Mouse (Mus musculus) fibroblast of lung, adult 2 months (primary cell): ENCODE data around the gene Acsm3.
"Not testable (repeated sequence)": the region's sequence is repeated elsewhere in the genome, so short reads cannot be mapped to it uniquely, and the experiment has no call there.

Source experiments
- DNase-seq: peaks from one replicate; pipeline ENCODE4 v3.0.0-alpha.2; 2011; ENCODE audit warnings: low read depth

The Acsm3 gene

GRCm38 (mm10) chr7:119760527-119760951 lies at the start of gene Acsm3:
Gene Acsm3 (plus strand): TSS chr7:119760923.
- DNase-seq, result no peak

DNA sequence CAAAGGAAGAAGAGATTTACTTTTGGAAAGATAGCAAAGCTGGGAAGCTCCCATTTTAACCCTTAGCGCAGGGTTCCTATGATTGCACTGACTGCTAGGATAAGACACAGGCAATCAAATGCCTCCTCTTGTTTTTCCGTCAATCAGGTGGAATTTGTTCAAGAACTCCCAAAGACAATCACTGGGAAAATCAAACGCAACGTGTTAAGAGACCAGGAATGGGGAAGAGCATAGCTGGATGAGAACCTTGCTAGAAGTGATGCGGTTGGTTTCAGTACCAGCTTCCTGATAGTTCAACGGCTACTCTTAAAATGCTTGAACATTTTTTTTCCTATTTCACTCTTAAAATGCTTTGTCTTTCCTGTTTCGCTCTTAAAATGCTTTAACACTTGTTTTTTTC lies 46.6 kb upstream of the Acsm3 start:
- DNase-seq, result no peak

GRCm38 (mm10) chr7:119720253-119720946 lies 40.3 kb upstream of the Acsm3 start, which contains the start of gene Thumpd1:
Gene Thumpd1 (minus strand): TSS chr7:119720798.
- peak; percentile 68 for DNase-seq

DNA sequence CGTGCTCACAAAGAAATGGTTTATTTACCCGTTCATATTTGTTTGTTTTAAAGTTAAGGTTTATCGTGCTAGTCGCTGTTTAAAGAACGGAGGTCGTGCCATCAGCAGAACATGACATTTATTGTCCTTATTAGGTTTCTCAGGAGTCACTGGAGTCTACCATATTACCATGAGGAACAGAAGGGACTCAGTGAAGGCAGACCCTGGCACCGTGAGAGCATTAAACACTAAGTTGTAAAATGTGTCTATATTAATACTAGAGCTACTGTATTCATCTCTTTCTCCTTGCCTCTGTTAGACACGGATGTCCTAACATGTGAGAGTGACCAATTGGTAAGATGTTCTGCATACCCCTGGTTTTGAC lies 39.8 kb upstream of the Acsm3 start:
- DNase-seq, result no peak

DNA sequence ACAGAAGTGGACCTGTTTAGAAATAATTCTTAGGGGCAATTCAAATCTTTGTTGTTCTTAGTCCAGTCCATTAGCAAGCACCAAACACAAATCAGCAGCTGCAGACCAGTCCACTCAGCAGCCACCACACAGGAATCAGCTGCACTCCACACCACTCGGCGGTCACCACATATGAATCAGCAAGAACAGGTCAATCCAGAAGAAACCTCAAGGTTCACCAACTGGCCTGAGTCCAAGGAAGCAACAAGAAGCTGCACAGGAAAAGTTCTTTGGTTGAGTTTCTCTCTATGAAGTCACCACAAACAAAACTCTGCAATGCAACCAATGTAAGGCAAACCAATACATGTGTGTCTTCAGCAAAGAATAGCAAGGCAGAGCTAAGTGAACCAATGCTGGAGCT lies 33.1 kb upstream of the Acsm3 start:
- no peak for DNase-seq

DNA sequence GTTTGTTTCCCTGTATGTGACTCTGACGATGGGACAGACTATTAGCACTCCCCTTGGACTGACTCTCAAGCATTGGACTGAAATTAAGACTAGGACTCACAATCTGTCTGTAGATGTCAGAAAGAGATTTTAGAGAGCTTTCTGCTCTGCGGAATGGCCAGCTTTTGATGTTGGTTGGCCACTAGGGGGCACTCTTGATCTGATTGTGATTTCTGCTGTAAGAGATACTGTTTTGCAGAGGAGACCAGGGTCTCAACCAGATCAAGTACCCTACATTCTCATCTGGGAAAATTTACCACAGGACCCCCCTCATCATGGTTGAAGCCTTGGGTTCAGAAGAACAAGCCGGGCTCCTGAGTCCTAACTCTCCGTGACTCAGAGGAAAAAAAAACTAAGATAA lies 29.5 kb upstream of the Acsm3 start:
- not testable (repeated sequence) for DNase-seq

DNA sequence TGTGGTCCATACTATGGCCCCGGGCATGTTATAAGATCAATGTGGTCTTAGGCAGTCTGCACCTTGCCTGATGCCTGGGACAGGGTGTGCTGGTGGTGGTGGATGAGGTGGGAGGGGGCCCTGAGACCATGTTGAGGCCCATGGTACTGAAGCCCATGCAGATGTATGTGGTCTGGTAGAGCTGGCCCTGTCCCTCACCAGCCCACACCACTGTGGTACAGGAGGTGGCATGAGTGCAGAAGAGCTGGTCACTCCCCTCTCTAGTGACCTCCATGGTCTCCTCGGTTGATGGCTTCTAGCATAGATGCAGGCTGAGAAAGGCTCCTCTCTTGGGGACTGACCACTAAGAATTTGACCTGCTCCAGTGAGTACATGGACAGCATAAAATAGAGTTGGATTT lies 21.8 kb upstream of the Acsm3 start:
- DNase-seq, result no peak

DNA sequence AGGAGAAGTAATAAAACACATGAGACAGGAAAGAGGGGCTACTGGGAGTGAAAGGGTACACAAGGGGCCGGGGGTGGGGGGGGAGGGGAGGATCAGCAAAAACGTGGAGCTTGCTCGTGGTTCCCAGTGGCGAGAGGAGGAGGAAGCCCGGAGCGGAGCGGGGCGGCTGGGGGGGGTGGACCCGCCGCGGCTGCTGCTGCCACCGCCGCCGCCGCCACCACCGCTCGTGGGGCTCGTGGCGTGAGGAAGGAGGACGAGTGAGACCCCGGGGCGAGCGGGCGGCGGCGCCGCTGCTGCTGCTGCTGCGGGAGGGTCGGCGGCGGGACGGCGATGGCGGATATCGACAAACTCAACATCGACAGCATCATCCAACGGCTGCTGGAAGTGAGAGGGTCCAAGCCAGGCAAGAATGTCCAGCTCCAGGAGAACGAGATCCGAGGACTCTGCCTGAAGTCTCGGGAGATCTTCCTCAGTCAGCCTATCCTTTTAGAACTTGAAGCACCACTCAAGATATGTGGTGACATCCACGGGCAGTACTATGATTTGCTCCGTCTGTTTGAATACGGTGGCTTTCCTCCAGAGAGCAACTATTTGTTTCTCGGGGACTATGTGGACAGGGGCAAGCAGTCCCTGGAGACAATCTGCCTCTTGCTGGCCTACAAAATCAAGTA lies 20.8 kb upstream of the Acsm3 start:
- not testable (repeated sequence) for DNase-seq

DNA sequence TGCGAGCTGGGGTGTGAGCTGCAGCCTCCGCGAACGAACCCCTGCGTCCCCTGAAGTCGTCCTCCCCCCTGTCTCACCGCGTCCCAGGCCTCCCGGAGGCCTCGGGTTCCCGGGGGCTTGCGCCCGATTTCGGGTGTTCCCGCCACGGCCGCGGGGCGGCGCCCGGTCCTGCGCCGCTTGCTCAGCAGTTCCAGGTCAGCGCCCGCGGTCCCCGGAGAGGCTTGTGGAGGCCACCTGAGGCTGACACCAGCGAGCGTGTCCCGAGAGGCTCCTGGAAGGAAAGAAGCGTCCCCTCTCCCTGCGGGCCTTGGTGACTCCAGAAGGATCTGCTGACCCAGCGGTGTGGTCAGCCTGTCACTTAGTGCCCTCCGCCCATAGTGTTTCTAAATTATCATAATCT lies 16.4 kb upstream of the Acsm3 start:
- DNase-seq, result no peak

- DNase-seq, result no peak
Measured at GRCm38 (mm10) chr7:119745869-119746268, 14.9 kb upstream of the Acsm3 start.

GRCm38 (mm10) chr7:119748761-119749160 lies 12.0 kb upstream of the Acsm3 start:
- no peak for DNase-seq

DNA sequence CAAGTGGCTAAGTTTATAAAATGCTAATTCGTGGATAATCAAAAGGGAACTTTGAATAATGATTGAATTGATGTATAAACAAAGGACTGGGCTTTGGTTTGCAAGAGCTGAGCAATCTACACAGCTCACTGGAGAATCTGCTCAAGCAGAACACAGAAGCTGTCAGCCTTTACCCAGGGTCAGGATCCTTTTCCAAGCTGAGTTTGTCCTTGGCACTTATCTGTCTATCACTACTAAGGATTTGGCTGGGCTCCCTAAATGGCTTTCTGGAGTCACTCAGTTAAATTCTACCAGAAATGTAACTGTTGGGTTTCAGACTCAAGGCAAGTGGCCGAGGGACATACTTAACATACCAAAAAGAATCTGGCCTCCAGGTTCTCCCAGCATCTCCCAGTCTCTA lies 10.8 kb upstream of the Acsm3 start:
- DNase-seq, result no peak

DNA sequence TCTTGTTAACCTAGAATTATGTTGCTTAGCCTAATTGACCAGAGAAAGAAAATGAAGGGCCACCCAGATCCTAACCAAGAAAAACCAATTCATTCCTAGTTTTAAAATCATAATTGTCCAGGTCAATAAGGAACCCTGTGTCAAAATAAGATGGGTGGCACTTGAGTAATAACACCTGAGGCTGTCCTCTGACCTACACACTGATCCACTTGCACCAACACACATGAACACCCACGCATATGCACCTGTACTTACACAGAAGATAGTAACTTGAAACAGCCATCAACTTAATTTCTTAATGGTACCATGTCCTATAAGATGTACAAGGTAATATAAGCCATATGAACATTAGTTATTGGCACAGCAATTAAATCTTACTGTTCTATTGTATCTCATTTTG lies 7.0 kb upstream of the Acsm3 start:
- no peak for DNase-seq

GRCm38 (mm10) chr7:119762166-119762697 lies 1.5 kb downstream of the Acsm3 start:
- DNase-seq, result peak; percentile 20

GRCm38 (mm10) chr7:119764377-119764776 lies 3.7 kb downstream of the Acsm3 start:
- no peak for DNase-seq

DNA sequence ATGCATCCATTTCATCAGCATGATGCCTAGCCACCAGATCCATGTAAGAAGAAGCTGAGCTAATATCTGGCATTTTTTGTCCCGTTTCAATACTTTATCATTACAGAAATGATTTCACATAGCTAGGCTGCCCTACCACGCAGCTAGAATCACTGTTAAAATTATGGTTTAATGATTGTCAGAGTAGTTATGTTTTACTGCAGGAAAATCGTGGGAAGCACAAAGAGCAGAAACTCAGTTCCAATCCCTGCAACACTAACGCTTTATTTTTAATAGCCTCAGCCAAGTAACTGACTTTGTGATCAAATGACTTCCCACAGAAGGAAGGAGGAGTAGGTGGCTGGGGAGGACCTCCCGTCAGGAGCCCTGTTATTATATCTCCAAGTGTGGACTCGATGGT lies 6.3 kb downstream of the Acsm3 start:
- DNase-seq, result no peak

- DNase-seq, result no peak
Measured at GRCm38 (mm10) chr7:119769895-119770294, 9.2 kb downstream of the Acsm3 start.

DNA sequence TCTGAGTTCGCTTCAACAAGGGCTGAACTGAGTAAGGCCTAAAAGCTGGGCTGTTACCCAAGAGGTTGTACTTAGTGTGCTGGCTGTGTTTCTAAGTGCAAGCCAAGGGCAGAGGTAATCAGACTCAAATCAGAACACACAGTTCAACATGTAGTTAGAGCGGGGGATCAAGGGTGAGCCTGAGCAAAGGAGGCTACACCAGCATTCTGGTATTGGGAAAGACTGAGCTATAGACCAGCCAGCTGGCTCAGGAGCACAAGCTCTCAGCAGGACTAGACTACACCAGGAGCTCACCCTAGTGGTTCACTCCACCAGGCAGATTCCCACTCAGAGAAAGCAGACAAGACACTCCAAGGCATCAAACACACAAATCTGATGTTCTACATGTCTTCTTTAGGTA lies 22.7 kb downstream of the Acsm3 start:
- DNase-seq, result no peak

DNA sequence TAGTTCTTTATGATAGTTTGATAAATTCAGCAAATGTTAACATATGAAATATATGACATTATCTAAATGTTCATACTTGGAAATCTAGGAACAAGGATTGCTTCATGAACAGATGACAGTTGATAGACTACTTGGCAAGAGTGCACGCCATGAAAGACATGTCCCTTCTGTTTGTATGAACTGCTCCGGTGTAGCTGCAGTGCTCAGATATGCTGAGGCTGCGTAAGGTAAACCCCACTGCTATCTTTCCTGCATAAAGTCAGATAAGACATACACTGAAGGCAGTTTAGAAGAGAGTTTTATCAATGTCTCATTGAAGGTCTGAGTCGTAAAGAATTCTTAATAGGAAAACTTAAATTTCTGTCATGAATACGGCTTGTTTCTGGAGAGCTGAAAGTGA lies 24.2 kb downstream of the Acsm3 start:
- no peak for DNase-seq

GRCm38 (mm10) chr7:119789024-119789423 lies 28.3 kb downstream of the Acsm3 start:
- DNase-seq, result no peak

- DNase-seq, result peak; percentile 35
Measured at GRCm38 (mm10) chr7:119793586-119794250, 33.0 kb downstream of the Acsm3 start, which contains the start of the genes Rexo5 and Eri2. Gene Rexo5 (plus strand): TSS chr7:119794006. Gene Eri2 (minus strand): TSS chr7:119794058.

DNA sequence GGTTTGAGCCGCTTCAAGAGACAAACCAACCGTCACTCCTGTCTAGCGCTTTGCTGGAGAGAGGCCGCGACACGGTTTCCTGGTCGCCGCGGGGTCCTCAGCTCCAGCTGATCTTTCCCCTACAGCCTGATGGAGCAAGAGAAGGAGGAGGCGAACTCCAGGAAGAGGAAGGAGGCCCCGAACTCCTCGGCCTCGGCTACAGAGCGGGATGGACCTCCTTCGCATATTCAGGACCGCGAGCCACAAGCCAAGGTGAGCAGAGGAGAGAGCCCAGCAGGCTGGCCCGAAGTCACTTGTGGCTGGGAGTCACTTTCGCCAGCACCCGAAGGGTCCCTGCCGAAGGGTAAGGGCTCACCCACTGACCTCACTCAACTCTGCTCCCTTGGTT lies 33.5 kb downstream of the Acsm3 start:
- no peak for DNase-seq

- DNase-seq, result no peak
Measured at GRCm38 (mm10) chr7:119795311-119795710, 34.6 kb downstream of the Acsm3 start.
